ENCODE assay signal across 13 mouse cellular contexts in the genomic region with DNA sequence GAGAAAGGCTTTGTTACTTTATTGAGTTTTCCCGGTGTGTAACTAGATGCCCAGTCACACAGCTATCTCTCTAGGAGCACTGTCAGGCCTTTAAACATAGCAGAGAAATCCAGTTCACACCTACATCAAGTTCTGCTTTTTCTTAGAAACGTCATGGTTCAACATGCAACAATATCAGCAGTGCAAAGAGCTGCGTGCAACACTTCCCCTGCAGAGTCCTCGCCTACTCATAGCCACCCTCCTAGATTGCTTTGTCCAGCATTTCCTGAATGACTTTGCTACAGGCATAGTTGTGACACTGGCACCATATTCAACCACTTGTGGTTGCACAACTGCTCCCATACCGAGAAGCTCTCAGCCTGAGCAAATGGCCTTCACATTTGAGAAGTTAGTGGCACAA. TPM values are rescaled to one million over a fixed set of nuclear protein-coding genes. Genes with fewer than 3 reads are reported as not detected.
A peak's percentile ranks its signal among the peaks of the same experiment; 100 is the strongest.
DNase-seq lines count a peak whose midpoint lies in the region; ATAC-seq and TF ChIP-seq lines count a peak whose summit lies in the region.
"Had no signal": no experiment of that assay in that cellular context is flagged by ENCODE, and none has a peak within 500 bp of the region (broad histone marks: within the 10 kb centered on the region; RNA-seq: fewer than 3 reads in every experiment).

No protein-coding gene starts in this region.

- no peak overlapping the region for H3K9ac ChIP-seq in MEL (ENCODE audit: control insufficient read depth, low read depth, low read length, poor library complexity, severe bottlenecking)
- H3K9ac ChIP-seq in midbrain, embryonic 14.5 days (replicated peaks; ENCODE audit: low read length), result no peak overlapping the region
- H3K9ac ChIP-seq: heart, embryonic 13.5 days; midbrain, embryonic 15.5 days had no signal

- TF ChIP-seq POLR2A in MEL (IDR thresholded peaks at IDR 0.05; ENCODE audit: control insufficient read depth in 1 of 2, insufficient read depth in 1 of 2, low read depth in 1 of 2, low read length in 2 of 2, poor library complexity in 1 of 2), result no peak

- TF ChIP-seq RAD21 in MEL (IDR thresholded peaks at IDR 0.05; ENCODE audit: low read depth, low read length), result no peak

- 76% methylated on average over 5 of the region's 5 CpGs for WGBS in heart, embryonic 10.5 days
- 92% methylated on average over 5 of the region's 5 CpGs for whole genome bisulfite sequencing in midbrain, embryonic 14.5 days

- no peaks in the 10 kb centered on the region for H3K79me2 ChIP-seq in MEL (ENCODE audit: control insufficient read depth, insufficient read depth, low read length, poor library complexity)

- H3K27me3 ChIP-seq in heart, embryonic 10.5 days (ENCODE audit: insufficient read depth, poor library complexity, severe bottlenecking), result no peaks in the 10 kb centered on the region
- H3K27me3 ChIP-seq in MEL (ENCODE audit: control insufficient read depth in 1 of 2, insufficient read depth in 2 of 2, low read length in 2 of 2), result no peaks in the 10 kb centered on the region
- no peaks in the 10 kb centered on the region for H3K27me3 ChIP-seq in midbrain, embryonic 14.5 days (ENCODE audit: control insufficient read depth, insufficient read depth, low read length)
- H3K27me3 ChIP-seq: heart, embryonic 13.5 days; midbrain, embryonic 15.5 days had no signal

- no peak overlapping the region for H3K4me2 ChIP-seq in midbrain, embryonic 14.5 days (ENCODE audit: low read length)
- H3K4me2 ChIP-seq: heart, embryonic 13.5 days; midbrain, embryonic 15.5 days had no signal

- TF ChIP-seq CTCF in MEL (IDR thresholded peaks at IDR 0.05 in 2 of 3, conservative IDR thresholded peaks at IDR 0.05 in 1 of 3; ENCODE audit: control insufficient read depth in 1 of 3, insufficient read depth in 1 of 3, low read depth in 2 of 3, low read length in 3 of 3, poor library complexity in 1 of 3, severe bottlenecking in 1 of 3), result no peak

- H3K9me3 ChIP-seq in heart, embryonic 10.5 days, result no peaks in the 10 kb centered on the region
- H3K9me3 ChIP-seq in MEL (replicated peaks; ENCODE audit: insufficient read depth, low read length), result no peaks in the 10 kb centered on the region
- no peaks in the 10 kb centered on the region for H3K9me3 ChIP-seq in midbrain, embryonic 14.5 days (ENCODE audit: control insufficient read depth, low read length)
- H3K9me3 ChIP-seq: forebrain, embryonic 10.5 days; heart, embryonic 13.5 days; midbrain, embryonic 15.5 days had no signal

- H3K36me3 ChIP-seq in heart, embryonic 10.5 days, result no peaks in the 10 kb centered on the region
- peaks cover 2 to 50% of the 10 kb centered on the region in 2 experiments; a peak in 3 of 4 replicates for H3K36me3 ChIP-seq in MEL (ENCODE audit: control insufficient read depth in 1 of 2, insufficient read depth in 2 of 2, low read length in 2 of 2)
- no peaks in the 10 kb centered on the region for H3K36me3 ChIP-seq in midbrain, embryonic 14.5 days (ENCODE audit: control insufficient read depth, insufficient read depth, low read length)
- H3K36me3 ChIP-seq: forebrain, embryonic 10.5 days; heart, embryonic 13.5 days; midbrain, embryonic 15.5 days had no signal

- H3K27ac ChIP-seq in heart, embryonic 10.5 days, result no peak overlapping the region
- H3K27ac ChIP-seq in MEL (ENCODE audit: control insufficient read depth, low read depth, low read length), result peak overlapping the region; percentile 11
- H3K27ac ChIP-seq in midbrain, embryonic 14.5 days (replicated peaks; ENCODE audit: low read depth, low read length), result no peak overlapping the region
- H3K27ac ChIP-seq: forebrain, embryonic 10.5 days; heart, embryonic 13.5 days; midbrain, embryonic 15.5 days had no signal

- no peak for TF ChIP-seq EP300 in MEL (IDR thresholded peaks at IDR 0.05; ENCODE audit: low read depth in 1 of 2, low read length in 2 of 2)

- no peaks in the 10 kb centered on the region for H3K4me1 ChIP-seq in heart, embryonic 10.5 days
- H3K4me1 ChIP-seq in MEL (ENCODE audit: control insufficient read depth in 1 of 2, insufficient read depth in 2 of 2, low read length in 2 of 2), result peaks cover 35 to 36% of the 10 kb centered on the region in 2 experiments
- H3K4me1 ChIP-seq in midbrain, embryonic 14.5 days (ENCODE audit: control insufficient read depth, insufficient read depth, low read length), result no peaks in the 10 kb centered on the region
- H3K4me1 ChIP-seq: forebrain, embryonic 10.5 days; heart, embryonic 13.5 days; midbrain, embryonic 15.5 days had no signal

- ATAC-seq in megakaryocyte, adult 5-6 weeks (ENCODE audit: poor library complexity, severe bottlenecking), result peak; percentile 76
- ATAC-seq in midbrain, embryonic 14.5 days (ENCODE audit: low FRiP score, low TSS enrichment), result no peak
- ATAC-seq: intestine, embryonic 16.5 days; midbrain, embryonic 15.5 days had no signal

- H3K4me3 ChIP-seq in heart, embryonic 10.5 days, result no peak overlapping the region
- no peak overlapping the region for H3K4me3 ChIP-seq in MEL (ENCODE audit: control insufficient read depth in 1 of 2, insufficient read depth in 1 of 2, low read depth in 2 of 2, low read length in 2 of 2)
- no peak overlapping the region for H3K4me3 ChIP-seq in midbrain, embryonic 14.5 days (replicated peaks; ENCODE audit: low read depth, low read length)
- H3K4me3 ChIP-seq: forebrain, embryonic 10.5 days; heart, embryonic 13.5 days; midbrain, embryonic 15.5 days had no signal

- DNase-seq in heart, adult 9 months (ENCODE audit: low spot score in 2 of 2), result peak; percentile 21 to 60
- DNase-seq in heart, embryonic 10.5 days (ENCODE audit: low spot score), result no peak
- DNase-seq in MEL (ENCODE audit: low read depth, low spot score), result no peak
- DNase-seq in induced T-regulatory cell, adult 2 months (ENCODE audit: low read depth), result peak; percentile 21
- no peak for DNase-seq in thymus, postnatal 4 days
- DNase-seq in midbrain, embryonic 14.5 days, result no peak
- no peak for DNase-seq in kidney, postnatal 25 days
- DNase-seq: cerebellum, postnatal 25 days had no signal

TF ChIP-seq in MEL, 35 proteins besides CTCF, POLR2A, EP300 and RAD21:
- TF ChIP-seq E2F4 (IDR thresholded peaks at IDR 0.05; ENCODE audit: borderline replicate concordance, low read depth, low read length), result no peak
- no peak for TF ChIP-seq TCF12 (IDR thresholded peaks at IDR 0.05; ENCODE audit: low read depth, low read length)
- no peak for TF ChIP-seq MAZ (IDR thresholded peaks at IDR 0.05; ENCODE audit: low read depth, low read length)
- TF ChIP-seq MYB (IDR thresholded peaks at IDR 0.05; ENCODE audit: low read depth, low read length), result no peak
- TF ChIP-seq NRF1 (IDR thresholded peaks at IDR 0.05; ENCODE audit: insufficient read depth, low read depth, low read length, poor library complexity, severe bottlenecking), result no peak
- TF ChIP-seq SIN3A (IDR thresholded peaks at IDR 0.05; ENCODE audit: low read length), result no peak
- no peak for TF ChIP-seq CHD2 (IDR thresholded peaks at IDR 0.05; ENCODE audit: low read length)
- no peak for TF ChIP-seq SMC3 (IDR thresholded peaks at IDR 0.05; ENCODE audit: low read depth, low read length)
- TF ChIP-seq NELFE (IDR thresholded peaks at IDR 0.05; ENCODE audit: low read depth, low read length), result no peak
- no peak for TF ChIP-seq RCOR1 (IDR thresholded peaks at IDR 0.05; ENCODE audit: low read depth, low read length)
- TF ChIP-seq USF1 (IDR thresholded peaks at IDR 0.05; ENCODE audit: low read depth, low read length), result no peak

RNA-seq across cellular contexts. Expression of a gene that starts 10.0 kb away (rescaled TPM):
- 0.34 and 0.48 TPM in 2 replicates for polyA plus RNA-seq in heart, embryonic 10.5 days (2016; fragmentation: Nextera tagmentation; extraction: Ambion mirVana)
- total RNA-seq in MEL (2012; rRNA removed), result 6.8 and 7.7 TPM in 2 replicates
- 10 to 100 TPM in 1 of 2 experiments, not detected in 1; 10.4 TPM for polyA plus RNA-seq in MEL (2012; ENCODE audit: insufficient read depth in 1 of 2, insufficient read length in 2 of 2, low read depth in 1 of 2, low replicate concordance in 2 of 2, missing spikeins in 1 of 2)
- total RNA-seq in megakaryocyte, adult 5-6 weeks (2015), result 153 and 188 TPM in 2 replicates
- total RNA-seq in megakaryocyte, adult 5-6 weeks (2017), result 269 and 296 TPM in 2 replicates
- 0.51 and 1.2 TPM in 2 replicates for polyA plus RNA-seq in midbrain, embryonic 14.5 days (2014; fragmentation: Nextera tagmentation; extraction: Ambion mirVana)

RNA-seq across cellular contexts. Expression of a gene that starts 46.0 kb away (rescaled TPM):
- polyA plus RNA-seq in heart, embryonic 10.5 days (2016; fragmentation: Nextera tagmentation; extraction: Ambion mirVana), result not detected in 2 replicates
- 0.04 and 0.10 TPM in 2 replicates for total RNA-seq in MEL (2012; rRNA removed)
- under 1 TPM in 1 of 2 experiments, not detected in 1; 0.39 TPM for polyA plus RNA-seq in MEL (2012; ENCODE audit: insufficient read depth in 1 of 2, insufficient read length in 2 of 2, low read depth in 1 of 2, low replicate concordance in 2 of 2, missing spikeins in 1 of 2)
- total RNA-seq in megakaryocyte, adult 5-6 weeks (2015), result 13.9 and 15.9 TPM in 2 replicates
- total RNA-seq in megakaryocyte, adult 5-6 weeks (2017), result 7.7 and 9.8 TPM in 2 replicates
- not detected in 2 replicates for polyA plus RNA-seq in midbrain, embryonic 14.5 days (2014; fragmentation: Nextera tagmentation; extraction: Ambion mirVana)
- polyA plus RNA-seq: forebrain, embryonic 10.5 days; heart, embryonic 13.5 days; intestine, embryonic 16.5 days; midbrain, embryonic 15.5 days had no signal

Comparison
In these comparisons a context has a peak if more than half of its experiments do, and no peak if none do; other contexts are left out.
1. DNase-seq: peak in heart, adult 9 months (2 of 2) and induced T-regulatory cell, adult 2 months (single experiment); none in heart, embryonic 10.5 days (single experiment), MEL (single experiment), thymus, postnatal 4 days (single experiment), midbrain, embryonic 14.5 days (single experiment) and kidney, postnatal 25 days (0 of 2).